Mouse (Mus musculus): ENCODE data around the gene Doxl2. TPM values are rescaled to one million over a fixed set of nuclear protein-coding genes. Genes with fewer than 3 reads are reported as not detected.

Doxl2 gene
- polyA plus RNA-seq, 1 experiment from 2014 or later: not detected

- Histone ChIP-seq H3K4me2 (replicated peaks) (no peak overlapping the region), H3K4me1 (no peaks in the 10 kb centered on the region), H3K27me3 (no peaks in the 10 kb centered on the region), H3K4me3 (no peak overlapping the region), H3K27ac (no peak overlapping the region), H3K9ac (no peak overlapping the region), H3K9me3 (replicated peaks) (no peaks in the 10 kb centered on the region), H3K36me3 (no peaks in the 10 kb centered on the region)
- 69% methylated on average over 3 of the region's 3 CpGs for WGBS
- no peak for ATAC-seq (ENCODE audit: low FRiP score)
These were observed 7.5 kb downstream of the Doxl2 start for GRCm38 (mm10) chr6:48982305-48982704.

GRCm38 (mm10) chr6:48986444-48986990 is 11.8 kb downstream of the Doxl2 start, which contains the start of gene Svs1:
Svs1 (plus strand) TSS chr6:48986861.
- ATAC-seq (ENCODE audit: low FRiP score): no peak
- H3K4me2 ChIP-seq (replicated peaks): no peak within 1 kb of the TSS
- H3K4me1 ChIP-seq: no peaks in the 10 kb centered on the region
- no peak within 1 kb of the TSS for H3K4me3 ChIP-seq
- no peak within 1 kb of the TSS for H3K27ac ChIP-seq
- no peaks in the 10 kb centered on the region for H3K27me3 ChIP-seq
- 61% methylated on average over 7 of the region's 7 CpGs for WGBS
- H3K36me3 ChIP-seq: no peaks in the 10 kb centered on the region
- no peaks in the 10 kb centered on the region for H3K9me3 ChIP-seq (replicated peaks)
- no peak within 1 kb of the TSS for H3K9ac ChIP-seq

GRCm38 (mm10) chr6:48989971-48990370 is 15.2 kb downstream of the Doxl2 start:
- 89% methylated on average over 5 of the region's 5 CpGs for WGBS
- Histone ChIP-seq H3K27me3 (no peaks in the 10 kb centered on the region), H3K4me2 (replicated peaks) (no peak overlapping the region), H3K9me3 (replicated peaks) (no peaks in the 10 kb centered on the region), H3K36me3 (no peaks in the 10 kb centered on the region), H3K4me1 (no peaks in the 10 kb centered on the region), H3K9ac (no peak overlapping the region), H3K4me3 (no peak overlapping the region), H3K27ac (no peak overlapping the region)
- ATAC-seq (ENCODE audit: low FRiP score): no peak

- Histone ChIP-seq H3K4me2 (replicated peaks) (no peak overlapping the region), H3K4me3 (no peak overlapping the region), H3K9ac (no peak overlapping the region), H3K27ac (no peak overlapping the region), H3K4me1 (no peaks in the 10 kb centered on the region), H3K9me3 (replicated peaks) (no peaks in the 10 kb centered on the region), H3K36me3 (no peaks in the 10 kb centered on the region), H3K27me3 (no peaks in the 10 kb centered on the region)
- ATAC-seq (ENCODE audit: low FRiP score): no peak
- WGBS: 82% methylated on average over 4 of the region's 4 CpGs
These were observed 17.2 kb downstream of the Doxl2 start for GRCm38 (mm10) chr6:48991991-48992390.

- 77% methylated on average over 6 of the region's 6 CpGs for WGBS
- H3K9me3 ChIP-seq (replicated peaks): no peaks in the 10 kb centered on the region
These were observed 23.4 kb downstream of the Doxl2 start for GRCm38 (mm10) chr6:48998186-48998585.

DNA sequence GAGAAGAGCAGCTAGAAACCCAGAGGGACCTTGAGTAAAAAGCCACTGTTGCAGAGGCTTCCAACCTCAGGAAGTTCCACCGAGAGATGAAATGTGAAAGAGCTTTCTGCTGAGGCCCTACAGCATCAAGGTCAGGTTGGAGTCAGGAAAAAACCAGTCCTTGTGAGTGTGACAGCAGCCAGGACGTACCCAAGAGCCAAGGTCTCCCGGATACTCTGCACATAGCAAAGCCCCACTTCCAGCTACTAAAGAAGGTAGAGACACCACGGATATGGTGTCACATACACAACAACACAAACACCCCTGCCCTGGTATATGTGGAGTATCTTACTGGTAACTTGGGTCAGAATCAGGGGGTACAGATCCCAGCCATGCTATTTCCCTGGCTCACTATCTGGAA is 24.0 kb downstream of the Doxl2 start:
- H3K27ac ChIP-seq: no peak overlapping the region
- 87% methylated on average over 4 of the region's 4 CpGs for WGBS
- no peaks in the 10 kb centered on the region for H3K36me3 ChIP-seq
- no peaks in the 10 kb centered on the region for H3K27me3 ChIP-seq
- no peak overlapping the region for H3K4me3 ChIP-seq
- no peaks in the 10 kb centered on the region for H3K9me3 ChIP-seq (replicated peaks)
- no peak for ATAC-seq (ENCODE audit: low FRiP score)
- no peak overlapping the region for H3K9ac ChIP-seq
- no peak overlapping the region for H3K4me2 ChIP-seq (replicated peaks)
- no peaks in the 10 kb centered on the region for H3K4me1 ChIP-seq

More at GRCm38 (mm10) chr6:48998186-48998585, 23.4 kb downstream of the Doxl2 start:
- ATAC-seq (ENCODE audit: low FRiP score): no peak
- H3K4me1 ChIP-seq: no peaks in the 10 kb centered on the region
- no peaks in the 10 kb centered on the region for H3K36me3 ChIP-seq
- no peak overlapping the region for H3K4me3 ChIP-seq
- no peaks in the 10 kb centered on the region for H3K27me3 ChIP-seq
- H3K9ac ChIP-seq: no peak overlapping the region
- H3K27ac ChIP-seq: no peak overlapping the region
- no peak overlapping the region for H3K4me2 ChIP-seq (replicated peaks)

- Histone ChIP-seq H3K9ac (no peak overlapping the region), H3K4me2 (replicated peaks) (no peak overlapping the region), H3K36me3 (no peaks in the 10 kb centered on the region), H3K9me3 (replicated peaks) (no peaks in the 10 kb centered on the region), H3K4me3 (no peak overlapping the region), H3K27me3 (no peaks in the 10 kb centered on the region), H3K27ac (no peak overlapping the region), H3K4me1 (peaks cover 3% of the 10 kb centered on the region; the same call in 1 of the 2 replicates)
- no peak for ATAC-seq (ENCODE audit: low FRiP score)
- 57% methylated on average over 4 of the region's 4 CpGs for WGBS
These were observed 28.6 kb downstream of the Doxl2 start for GRCm38 (mm10) chr6:49003381-49003780.

GRCm38 (mm10) chr6:49007981-49008380 is 33.2 kb downstream of the Doxl2 start:
- H3K9ac ChIP-seq: no peak overlapping the region; the same call in 1 of the 2 replicates

DNA sequence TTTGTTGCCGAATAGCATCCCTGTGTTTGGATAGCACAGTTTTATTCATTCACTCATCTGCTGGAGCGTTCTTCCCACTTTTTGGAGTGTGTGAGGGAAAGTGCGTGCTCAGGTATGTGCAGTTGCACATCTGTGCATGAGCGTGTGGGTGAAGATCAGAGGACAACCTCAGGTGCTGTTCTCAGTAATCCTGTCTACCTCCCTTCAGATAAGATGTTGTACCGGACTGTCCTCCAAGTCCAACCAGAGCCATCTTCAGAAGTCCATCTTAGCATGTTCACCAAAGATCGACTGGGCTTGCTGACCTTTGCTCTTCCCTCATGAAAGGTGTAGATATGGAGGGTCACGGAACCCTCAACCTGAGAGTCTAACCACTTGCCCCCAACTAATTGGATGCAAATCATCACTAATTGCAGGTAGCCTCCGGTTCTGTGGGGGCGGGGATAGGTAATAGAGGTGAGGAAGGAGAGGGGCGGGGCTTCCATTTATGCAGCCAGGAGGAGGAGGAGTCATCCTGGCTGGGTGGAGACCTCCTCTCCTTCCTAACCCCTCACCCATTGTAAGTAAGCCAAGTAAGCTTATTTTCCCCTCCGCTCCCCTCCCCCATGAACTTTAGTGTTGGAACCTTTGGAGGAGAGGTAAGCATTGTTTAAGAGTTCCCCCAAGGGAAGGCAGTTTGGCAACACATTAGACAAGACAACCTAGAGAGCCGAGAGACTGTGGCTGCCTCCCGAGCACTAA is 33.8 kb downstream of the Doxl2 start:
- H3K27me3 ChIP-seq: no peaks in the 10 kb centered on the region
- H3K9me3 ChIP-seq (replicated peaks): no peaks in the 10 kb centered on the region; the same call in 1 of the 2 replicates
- H3K27ac ChIP-seq: no peak overlapping the region
- ATAC-seq (ENCODE audit: low FRiP score): no peak
- H3K4me1 ChIP-seq: peaks cover 6% of the 10 kb centered on the region; the same call in 1 of the 2 replicates
- H3K4me3 ChIP-seq: peak overlapping the region; percentile 15
- peak overlapping the region; percentile 46 for H3K4me2 ChIP-seq (replicated peaks)
- no peak overlapping the region; the same call in 1 of the 2 replicates for H3K9ac ChIP-seq
- no peaks in the 10 kb centered on the region for H3K36me3 ChIP-seq
- 31% methylated on average over 13 of the region's 13 CpGs for WGBS

More at GRCm38 (mm10) chr6:49007981-49008380, 33.2 kb downstream of the Doxl2 start:
- Histone ChIP-seq H3K27ac (no peak overlapping the region), H3K4me3 (peak overlapping the region; percentile 15), H3K27me3 (no peaks in the 10 kb centered on the region), H3K9me3 (replicated peaks) (no peaks in the 10 kb centered on the region; the same call in 1 of the 2 replicates), H3K36me3 (no peaks in the 10 kb centered on the region), H3K4me1 (peaks cover 6% of the 10 kb centered on the region; the same call in 1 of the 2 replicates), H3K4me2 (replicated peaks) (peak overlapping the region; percentile 46)
- 1% methylated on average over 9 of the region's 9 CpGs for WGBS
- ATAC-seq (ENCODE audit: low FRiP score): no peak

DNA sequence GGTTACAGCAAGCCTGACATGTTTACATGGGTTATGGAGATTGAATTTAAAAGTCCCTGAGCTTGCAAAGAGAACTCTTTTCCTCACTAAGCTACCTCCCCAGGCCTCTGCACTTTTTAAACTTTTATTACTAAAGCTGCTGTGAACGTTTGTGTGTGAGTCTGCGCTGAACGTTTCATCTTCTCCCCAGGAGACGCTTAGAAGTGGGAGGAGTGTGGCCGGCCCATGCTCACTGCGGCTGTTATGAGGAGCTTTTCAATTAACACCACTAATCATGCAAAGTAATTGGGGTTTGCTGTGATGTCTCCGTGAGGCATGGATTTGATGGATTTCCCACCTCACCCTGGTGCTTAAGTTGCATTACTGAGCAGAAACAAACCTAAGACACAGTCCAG is 34.4 kb downstream of the Doxl2 start:
- no peak overlapping the region for H3K4me3 ChIP-seq

GRCm38 (mm10) chr6:49009665-49010064 is 34.9 kb downstream of the Doxl2 start:
- 80% methylated on average over 1 of the region's 1 CpGs for WGBS
- Histone ChIP-seq H3K27ac (no peak overlapping the region), H3K9me3 (replicated peaks) (no peaks in the 10 kb centered on the region; the same call in 1 of the 2 replicates), H3K9ac (no peak overlapping the region), H3K36me3 (no peaks in the 10 kb centered on the region), H3K4me2 (replicated peaks) (no peak overlapping the region), H3K4me1 (peaks cover 6% of the 10 kb centered on the region; the same call in 1 of the 2 replicates), H3K4me3 (no peak overlapping the region), H3K27me3 (no peaks in the 10 kb centered on the region)
- no peak for ATAC-seq (ENCODE audit: low FRiP score)

More for the DNA sequence above, 34.4 kb downstream of the Doxl2 start:
- no peak for ATAC-seq (ENCODE audit: low FRiP score)
- no peaks in the 10 kb centered on the region for H3K27me3 ChIP-seq
- peaks cover 6% of the 10 kb centered on the region; the same call in 1 of the 2 replicates for H3K4me1 ChIP-seq
- no peak overlapping the region for H3K27ac ChIP-seq
- no peak overlapping the region for H3K9ac ChIP-seq
- H3K9me3 ChIP-seq (replicated peaks): no peaks in the 10 kb centered on the region; the same call in 1 of the 2 replicates
- WGBS: 39% methylated on average over 7 of the region's 7 CpGs
- no peaks in the 10 kb centered on the region for H3K36me3 ChIP-seq
- H3K4me2 ChIP-seq (replicated peaks): no peak overlapping the region

GRCm38 (mm10) chr6:49011191-49011590 is 36.4 kb downstream of the Doxl2 start:
- ATAC-seq (ENCODE audit: low FRiP score): no peak
- Histone ChIP-seq H3K9ac (no peak overlapping the region), H3K4me2 (replicated peaks) (no peak overlapping the region), H3K27ac (no peak overlapping the region), H3K27me3 (no peaks in the 10 kb centered on the region), H3K4me3 (no peak overlapping the region), H3K4me1 (peaks cover 6% of the 10 kb centered on the region; the same call in 1 of the 2 replicates), H3K36me3 (no peaks in the 10 kb centered on the region), H3K9me3 (replicated peaks) (no peaks in the 10 kb centered on the region; the same call in 1 of the 2 replicates)
- 80% methylated on average over 5 of the region's 5 CpGs for WGBS
